Mouse (Mus musculus) megakaryocyte, adult 5-6 weeks (primary cell): Measurements from ENCODE around the gene Tusc2. TPM values are rescaled to one million over a fixed set of nuclear protein-coding genes. Genes with fewer than 3 reads are reported as not detected.
"Not testable (repeated sequence)": the region's sequence is repeated elsewhere in the genome, so short reads cannot be mapped to it uniquely, and the experiment has no call there.

Experiments
- ATAC-seq: 2 replicates; pipeline ENCODE4 v1.8.0; 2016; ENCODE audit warnings: mild to moderate bottlenecking, inconsistent platforms; ENCODE audit not compliant: poor library complexity, severe bottlenecking
- total RNA-seq, 2 experiments: library from RNA; stranded (forward) in 1 of 2; stranded (reverse) in 1 of 2; fragments of 153-499, 151-499 nt in 1 of 2; fragments of 221-1000, 200-1000 nt in 1 of 2; gene quantifications; 2 replicates each; pipeline versions ENCODE4 v1.2.3 to v1.2.4; 2015 to 2017

Gene Tusc2
- total RNA-seq, 2 experiments from 2014 or later = 10.8 to 12.2 TPM

DNA sequence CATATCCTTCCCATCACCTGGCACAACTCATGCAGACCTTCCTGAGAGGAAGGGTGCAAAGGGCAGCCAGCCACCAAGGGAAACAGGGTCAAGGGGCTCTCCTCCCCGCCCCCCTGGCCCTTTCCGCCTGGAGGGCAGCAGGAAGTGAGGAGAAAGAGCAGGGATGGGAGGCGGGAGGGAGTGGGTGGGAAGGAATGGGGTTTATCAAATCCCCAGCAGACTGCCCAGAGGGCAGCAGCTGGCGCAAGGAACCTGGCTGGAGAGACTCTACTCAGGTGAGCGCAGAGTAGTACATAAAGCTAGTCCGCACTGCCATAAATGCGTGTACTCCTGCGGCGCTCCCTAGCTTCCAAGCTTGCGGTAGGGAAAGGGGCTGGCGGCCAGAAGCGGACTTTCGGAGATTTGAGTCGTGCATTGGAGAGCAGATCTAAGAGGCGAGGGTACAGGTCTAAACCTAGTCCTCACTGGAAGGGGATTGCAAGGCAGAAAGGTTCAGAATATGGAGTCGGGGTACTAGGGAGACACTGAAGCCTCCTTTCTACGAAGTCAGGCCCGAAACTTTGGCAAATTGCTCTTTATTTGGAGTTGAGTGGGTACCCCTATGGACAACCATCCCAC, 4.8 kb downstream of the Tusc2 start, which contains the start of gene Hyal2:
TSS of gene Hyal2 (plus strand) at position 244 of the 618 bp plus-strand sequence.
- ATAC-seq = no peak

DNA sequence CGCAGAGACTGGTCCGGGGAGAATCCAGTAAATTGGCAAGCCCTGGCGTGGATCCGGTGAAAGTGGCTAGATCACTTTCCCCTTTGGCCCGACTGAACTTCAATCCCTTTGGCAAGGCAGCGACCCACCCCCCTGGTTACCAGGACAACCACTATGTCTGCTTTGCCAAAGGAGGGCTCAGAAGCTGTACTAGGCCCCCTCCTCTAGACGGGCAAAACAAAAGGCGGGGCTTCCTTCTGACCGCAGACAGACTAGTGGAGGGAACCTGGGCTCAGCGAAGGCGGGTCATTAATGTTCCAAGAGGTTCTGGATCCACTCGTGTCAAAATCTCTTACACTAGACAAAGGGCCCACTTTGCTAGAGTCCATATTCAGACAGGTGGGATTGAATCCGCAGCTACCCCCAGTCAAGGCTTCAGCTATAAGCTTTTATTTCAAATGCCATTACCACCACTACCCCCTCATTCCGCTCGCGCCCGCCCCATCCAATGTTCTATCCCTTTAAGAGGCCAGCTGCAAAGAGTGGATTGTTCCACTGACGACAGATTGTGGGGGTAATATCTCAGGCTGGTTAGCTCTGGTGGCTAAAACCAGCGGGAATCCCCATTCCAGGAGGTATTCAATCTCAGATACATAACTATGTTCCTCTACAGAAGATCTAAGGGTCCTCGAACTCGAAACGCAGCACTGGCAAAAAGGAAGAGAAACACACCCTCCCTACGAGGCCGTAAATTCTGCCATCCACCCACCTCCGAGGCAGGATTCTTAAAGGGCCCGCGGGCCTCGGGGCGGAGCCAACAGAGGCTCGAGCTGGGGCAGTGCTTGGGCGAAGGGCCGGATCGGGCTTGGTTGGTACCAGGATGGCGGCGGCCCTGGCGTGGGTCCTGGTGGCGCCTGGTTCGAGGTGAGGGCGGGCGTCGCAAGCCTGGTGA, 5.5 kb downstream of the Tusc2 start:
- ATAC-seq = peak; percentile 81

DNA sequence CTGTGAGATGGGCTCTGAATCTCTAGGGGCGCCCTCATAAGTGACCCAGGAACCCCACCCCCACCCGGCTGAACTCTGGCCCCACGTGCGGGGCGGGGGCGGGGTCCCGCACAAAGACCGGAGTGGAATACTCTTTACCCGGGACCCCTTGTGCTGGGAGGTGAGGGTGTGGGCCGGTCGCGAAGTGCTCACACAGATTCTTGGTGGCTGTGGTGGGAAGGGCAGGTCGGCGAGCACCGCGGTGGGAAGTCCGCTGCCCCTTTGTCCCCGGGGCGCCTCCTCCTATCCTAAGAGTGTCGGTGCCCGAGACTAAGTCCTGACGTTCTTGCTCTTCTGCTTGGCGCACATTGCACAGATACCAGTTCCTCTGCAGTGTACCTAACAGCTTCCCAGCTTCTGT, 6.2 kb downstream of the Tusc2 start:
- ATAC-seq = peak; percentile 20

DNA sequence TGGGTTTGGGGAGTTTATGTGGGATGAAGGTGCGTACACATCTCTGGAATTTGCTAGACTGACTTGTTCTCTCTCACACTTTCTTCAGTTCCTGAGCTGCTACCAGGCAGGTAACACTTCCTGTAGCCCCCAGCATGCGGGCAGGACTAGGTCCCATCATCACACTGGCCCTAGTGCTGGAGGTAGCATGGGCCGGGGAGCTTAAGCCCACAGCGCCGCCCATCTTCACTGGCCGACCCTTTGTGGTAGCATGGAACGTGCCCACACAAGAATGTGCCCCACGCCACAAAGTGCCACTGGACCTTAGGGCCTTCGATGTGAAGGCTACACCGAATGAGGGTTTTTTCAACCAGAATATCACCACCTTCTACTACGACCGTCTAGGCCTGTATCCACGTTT, 7.0 kb downstream of the Tusc2 start:
- ATAC-seq = no peak

DNA sequence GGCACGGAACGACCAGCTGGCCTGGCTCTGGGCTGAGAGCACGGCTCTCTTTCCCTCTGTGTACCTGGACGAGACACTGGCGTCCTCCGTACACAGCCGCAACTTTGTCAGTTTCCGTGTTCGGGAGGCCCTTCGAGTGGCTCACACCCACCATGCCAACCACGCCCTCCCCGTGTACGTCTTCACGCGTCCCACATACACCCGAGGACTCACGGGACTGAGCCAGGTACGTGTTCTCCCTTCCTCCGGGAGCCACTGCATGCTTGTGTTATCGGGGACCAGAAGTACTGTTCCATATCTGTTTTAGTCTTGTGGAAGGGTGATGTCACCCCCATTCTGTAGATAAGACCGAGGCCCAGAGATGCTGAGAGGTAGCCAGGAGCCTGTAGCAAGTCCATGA, 7.8 kb downstream of the Tusc2 start:
- ATAC-seq = no peak

DNA sequence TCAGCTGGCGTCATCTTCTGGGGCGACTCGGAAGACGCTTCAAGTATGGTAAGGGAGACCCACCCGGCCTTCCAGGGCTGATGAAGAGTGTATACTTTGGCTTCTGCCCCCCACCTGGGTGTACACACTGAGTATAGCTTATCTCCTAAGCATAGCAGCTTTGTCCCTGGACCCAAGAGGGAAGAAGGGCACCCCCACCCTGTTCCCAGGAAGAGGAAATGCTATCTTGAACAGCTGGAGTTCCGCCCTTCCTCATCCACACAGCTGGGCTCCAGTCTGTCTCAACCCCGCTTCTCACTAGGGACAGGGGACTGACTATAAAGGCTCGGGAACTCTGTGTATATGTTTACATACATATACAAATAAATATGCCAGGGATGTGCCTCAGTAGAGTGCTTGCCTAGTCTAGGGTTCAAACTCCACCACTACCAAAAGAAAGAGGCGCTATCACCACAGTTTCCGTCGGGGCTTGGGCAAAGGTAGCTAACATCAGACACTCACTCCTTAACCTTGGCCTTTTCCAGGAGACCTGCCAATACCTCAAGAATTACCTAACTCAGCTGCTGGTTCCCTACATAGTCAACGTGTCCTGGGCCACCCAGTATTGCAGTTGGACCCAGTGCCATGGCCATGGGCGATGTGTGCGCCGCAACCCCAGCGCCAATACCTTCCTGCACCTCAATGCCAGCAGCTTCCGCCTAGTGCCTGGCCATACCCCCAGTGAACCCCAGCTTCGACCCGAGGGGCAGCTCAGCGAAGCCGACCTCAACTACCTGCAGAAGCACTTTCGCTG, 8.7 kb downstream of the Tusc2 start:
- ATAC-seq = no peak

DNA sequence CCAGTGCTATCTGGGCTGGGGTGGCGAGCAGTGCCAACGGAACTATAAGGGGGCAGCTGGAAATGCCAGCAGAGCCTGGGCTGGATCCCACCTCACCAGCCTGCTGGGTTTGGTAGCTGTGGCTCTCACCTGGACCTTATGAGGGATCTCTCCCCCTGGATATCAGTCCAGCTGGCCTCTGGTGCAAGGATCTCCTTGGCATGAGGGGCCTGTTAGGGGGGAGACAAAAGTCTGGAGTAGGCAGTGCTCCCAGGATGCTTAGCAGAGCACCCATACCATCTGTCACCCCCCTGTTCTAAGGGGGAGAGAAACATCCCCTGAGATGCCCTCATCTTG, 9.2 kb downstream of the Tusc2 start:
- ATAC-seq = no peak

DNA sequence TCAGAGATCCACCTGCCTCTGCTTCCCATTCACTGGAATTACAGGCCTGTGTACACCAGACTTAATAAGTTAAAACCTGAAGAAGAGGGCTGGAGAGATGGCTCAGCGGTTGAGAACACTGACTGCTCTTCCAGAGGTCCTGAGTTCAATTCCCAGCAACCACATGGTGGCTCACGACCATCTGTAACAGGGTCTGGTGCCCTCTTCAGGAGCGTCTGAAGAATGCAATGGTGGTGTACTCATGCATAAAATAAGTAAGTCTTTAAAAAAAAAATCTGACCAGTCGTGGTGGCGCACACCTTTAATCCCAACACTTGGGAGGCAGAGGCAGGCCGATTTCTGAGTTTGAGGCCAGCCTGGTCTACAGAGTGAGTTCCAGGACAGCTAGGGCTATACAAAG, 10.7 kb downstream of the Tusc2 start:
- not testable (repeated sequence) for ATAC-seq

DNA sequence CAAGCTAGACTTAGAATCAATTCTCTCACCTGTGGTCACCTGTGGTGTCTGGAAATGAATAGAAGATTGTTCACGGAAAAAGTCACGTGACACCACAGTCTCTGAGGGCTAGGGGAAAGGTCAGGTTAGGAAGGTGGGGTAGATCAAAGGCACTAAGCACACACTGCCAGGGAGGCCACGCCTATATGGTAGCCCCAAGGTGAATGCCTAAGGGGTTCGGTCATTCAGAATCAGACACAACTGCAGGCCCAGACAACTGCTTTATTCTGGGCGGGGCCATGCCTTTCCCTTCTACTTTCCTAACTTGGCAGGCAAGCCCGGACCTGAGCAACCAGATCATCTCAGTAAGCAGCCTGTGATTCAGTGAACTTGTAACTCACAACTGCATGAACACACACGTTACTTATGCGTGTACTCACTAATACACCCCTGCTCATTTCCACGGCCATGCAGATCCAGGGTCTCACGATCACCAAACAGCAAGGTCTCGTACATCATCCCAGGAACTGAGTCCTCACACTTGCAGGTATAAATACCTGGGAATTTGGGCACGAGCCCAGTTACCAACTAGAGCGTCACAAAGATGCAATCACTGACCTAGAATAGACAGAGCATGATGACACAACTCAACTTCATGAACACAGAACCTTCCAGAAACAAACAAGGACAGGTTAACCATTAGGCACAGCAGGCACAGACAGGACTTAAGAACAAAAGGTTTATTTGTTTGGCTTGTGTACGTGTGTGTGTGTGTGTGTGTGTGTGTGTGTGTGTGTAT, 12.7 kb downstream of the Tusc2 start:
- ATAC-seq = no peak

DNA sequence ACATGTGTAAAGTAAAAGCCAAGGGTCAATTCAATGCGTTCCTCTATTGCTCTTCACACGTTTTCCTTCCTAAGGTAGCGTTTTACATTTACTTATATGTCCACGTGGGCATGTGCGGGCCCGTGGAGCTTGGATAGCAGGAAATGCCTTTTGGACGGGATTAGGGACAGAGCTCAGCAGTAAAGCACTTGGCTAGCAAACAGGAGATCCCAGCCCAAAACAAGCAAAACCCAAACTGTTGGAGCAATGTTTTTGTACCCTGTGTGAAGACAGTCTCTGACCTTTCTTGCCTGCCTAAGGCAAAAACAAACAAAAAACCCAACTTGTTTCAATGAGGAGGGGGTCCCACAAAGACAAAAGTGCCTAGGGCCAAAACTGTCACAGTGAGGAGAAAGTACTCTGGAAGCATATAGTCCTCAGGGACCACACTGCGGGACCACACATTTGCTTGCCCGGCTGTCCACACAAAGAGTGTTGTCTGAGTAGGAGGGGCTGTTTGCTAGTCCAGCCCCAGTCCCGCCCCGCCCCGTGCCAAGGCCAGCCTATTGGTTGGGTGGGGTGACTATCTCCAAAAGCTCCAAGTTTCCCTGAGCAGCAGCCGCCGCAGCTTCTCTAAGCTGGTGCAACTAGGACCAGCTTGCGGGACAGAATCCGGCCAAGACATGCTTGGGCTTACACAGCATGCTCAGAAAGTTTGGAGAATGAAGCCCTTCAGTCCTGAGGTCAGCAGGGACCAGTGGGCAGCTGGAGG, 13.5 kb downstream of the Tusc2 start, which contains the start of gene Hyal1:
TSS of gene Hyal1 (plus strand) at position 571 of the 751 bp plus-strand sequence.
- peak; percentile 46 for ATAC-seq

DNA sequence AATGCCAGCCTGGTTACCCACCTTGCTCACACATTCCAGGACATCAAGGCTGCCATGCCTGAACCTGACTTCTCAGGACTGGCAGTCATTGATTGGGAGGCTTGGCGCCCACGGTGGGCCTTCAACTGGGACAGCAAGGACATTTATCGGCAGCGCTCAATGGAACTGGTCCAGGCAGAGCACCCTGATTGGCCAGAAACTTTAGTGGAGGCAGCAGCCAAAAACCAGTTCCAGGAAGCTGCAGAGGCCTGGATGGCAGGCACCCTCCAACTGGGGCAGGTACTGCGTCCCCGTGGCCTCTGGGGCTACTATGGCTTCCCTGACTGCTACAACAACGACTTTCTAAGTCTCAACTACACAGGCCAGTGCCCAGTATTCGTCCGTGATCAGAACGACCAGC, 14.8 kb downstream of the Tusc2 start:
- no peak for ATAC-seq

DNA sequence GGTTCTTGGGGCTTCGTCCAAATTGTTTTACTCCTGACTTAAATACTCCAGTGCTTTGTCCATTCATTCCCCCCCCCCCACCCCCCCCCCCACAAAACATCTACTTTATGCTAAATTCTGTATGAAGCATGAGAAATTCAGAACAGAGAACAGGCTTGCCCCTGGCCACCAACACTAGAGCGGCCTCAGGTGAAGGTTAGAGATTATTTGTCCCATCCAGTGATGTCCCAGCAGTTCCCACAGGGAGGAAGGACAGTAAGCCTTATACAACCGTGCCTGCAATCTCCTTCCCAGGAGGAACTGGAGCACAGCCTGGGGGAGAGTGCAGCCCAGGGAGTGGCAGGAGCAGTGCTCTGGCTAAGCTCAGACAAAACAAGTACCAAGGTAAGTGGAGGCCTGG, 15.5 kb downstream of the Tusc2 start, which contains the start of gene Naa80:
TSS of gene Naa80 (plus strand) at position 301 of the 400 bp plus-strand sequence.
- ATAC-seq = no peak

DNA sequence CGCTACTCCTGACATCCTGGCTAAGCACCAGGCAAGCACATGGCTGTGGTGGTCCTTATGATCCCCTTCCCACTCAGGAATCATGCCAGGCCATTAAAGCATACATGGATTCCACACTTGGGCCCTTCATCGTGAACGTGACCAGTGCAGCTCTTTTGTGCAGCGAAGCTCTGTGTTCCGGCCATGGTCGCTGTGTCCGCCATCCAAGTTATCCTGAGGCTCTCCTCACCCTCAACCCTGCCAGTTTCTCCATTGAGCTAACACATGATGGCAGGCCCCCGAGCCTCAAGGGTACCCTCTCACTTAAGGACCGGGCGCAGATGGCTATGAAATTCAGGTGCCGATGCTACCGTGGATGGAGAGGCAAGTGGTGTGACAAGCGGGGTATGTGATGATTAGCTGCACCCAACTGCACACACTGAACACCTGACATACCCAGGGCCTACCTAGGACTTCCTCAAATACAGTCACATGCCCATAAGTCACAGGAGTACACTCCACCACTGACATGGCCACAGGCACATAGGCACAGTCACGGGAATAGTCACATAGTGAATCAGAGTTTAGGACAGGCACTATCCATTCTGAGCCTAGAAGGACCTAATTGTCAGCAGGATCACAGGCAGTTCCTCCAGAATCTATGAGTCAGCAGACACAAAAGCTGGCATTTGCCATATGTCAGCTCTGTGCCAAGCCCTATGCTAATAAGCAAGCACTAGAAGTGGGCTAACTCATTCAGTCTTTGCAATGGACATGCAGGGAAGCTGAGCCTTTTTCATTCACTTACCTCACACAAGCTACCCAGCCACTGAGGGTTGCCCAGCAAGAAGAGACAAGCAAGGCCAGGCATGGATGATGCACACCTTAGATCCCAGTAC, 16.2 kb downstream of the Tusc2 start:
- no peak for ATAC-seq

DNA sequence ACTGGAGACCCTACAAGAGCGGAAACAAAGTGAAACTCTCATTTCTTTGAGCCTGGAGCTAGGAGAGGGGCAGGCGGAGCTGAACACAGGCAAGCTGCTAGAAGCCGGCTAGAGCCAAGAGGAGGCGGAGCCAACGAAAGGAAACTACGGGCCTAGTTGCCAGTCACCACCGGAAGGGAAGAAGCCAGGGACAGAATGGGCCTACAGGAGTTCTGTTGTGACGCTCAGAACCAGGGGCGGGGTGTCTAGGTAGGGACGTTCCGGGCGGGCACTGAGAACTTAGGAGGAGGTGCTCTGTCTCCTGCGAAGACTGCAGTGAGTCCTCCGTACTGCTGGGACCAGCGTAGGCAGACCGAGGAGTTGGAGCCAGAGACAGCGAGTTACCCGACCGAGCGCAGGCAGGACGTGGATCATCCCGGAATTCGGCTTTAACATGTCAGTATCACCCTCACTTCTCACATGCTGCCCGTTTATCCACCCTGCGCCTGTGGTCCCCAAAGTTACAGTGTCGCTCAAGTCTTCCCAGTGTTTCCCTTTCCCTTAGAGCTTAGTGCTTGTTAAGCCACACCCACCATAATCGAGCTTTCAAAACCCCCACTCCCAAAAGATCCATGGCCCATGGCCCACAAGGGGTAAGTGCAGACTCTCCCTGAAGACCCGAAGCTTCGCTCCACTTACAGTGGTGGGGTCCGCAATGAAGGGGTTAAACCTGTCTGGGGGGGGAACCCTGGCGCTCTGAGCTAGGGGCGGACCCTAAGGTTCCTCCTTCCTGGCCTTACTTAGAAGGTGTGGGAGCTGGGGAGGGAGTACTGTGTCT, 17.7 kb downstream of the Tusc2 start, which contains the start of gene Hyal3:
TSS of gene Hyal3 (plus strand) at position 318 of the 817 bp plus-strand sequence.
- ATAC-seq = peak; percentile 77

DNA sequence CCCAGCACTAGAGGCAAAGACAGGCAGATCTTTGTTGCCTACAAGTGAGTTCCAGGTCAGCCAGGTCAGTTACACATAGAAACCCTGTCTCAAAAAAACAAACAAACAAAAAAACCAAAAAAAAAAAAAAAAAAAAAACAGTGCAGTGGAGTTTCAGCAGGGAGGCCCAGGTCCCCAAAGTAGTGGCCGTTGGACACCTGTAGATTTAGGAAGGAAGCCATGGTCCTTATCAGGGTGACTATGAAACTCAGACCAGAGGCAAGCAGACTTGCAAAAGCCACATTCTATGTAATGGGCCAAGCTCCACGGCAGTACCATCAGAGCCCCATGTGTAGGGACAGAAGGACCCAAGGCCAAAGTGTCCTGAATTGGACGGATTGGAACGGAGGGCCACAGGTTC, 18.5 kb downstream of the Tusc2 start:
- no peak for ATAC-seq

DNA sequence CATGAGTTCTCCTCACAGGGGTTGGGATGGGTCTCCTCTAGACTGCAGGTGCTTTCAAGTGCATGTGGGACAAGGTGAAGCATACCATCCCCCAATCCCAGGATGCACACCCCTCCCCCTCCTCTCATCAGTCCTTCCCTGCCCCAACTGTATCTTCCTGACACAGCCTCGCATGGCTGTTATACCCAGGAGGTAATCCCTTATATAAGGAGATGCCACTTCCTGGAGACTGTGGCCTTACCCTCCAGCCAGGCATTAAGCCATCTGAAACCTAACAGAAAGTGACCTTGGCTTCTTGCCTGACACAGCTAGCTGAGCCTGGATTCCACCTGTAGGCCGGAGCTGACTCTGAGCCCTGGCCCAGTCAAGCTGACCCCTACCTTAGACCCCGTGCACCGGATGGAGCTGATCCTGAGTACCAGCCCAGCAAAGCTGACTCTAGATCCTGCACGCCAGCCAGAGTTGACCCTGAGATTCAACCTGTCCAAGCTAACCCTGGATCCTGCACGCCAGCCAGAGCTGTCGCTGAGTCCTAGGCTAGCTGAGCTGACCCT, 19.5 kb downstream of the Tusc2 start:
- no peak for ATAC-seq

DNA sequence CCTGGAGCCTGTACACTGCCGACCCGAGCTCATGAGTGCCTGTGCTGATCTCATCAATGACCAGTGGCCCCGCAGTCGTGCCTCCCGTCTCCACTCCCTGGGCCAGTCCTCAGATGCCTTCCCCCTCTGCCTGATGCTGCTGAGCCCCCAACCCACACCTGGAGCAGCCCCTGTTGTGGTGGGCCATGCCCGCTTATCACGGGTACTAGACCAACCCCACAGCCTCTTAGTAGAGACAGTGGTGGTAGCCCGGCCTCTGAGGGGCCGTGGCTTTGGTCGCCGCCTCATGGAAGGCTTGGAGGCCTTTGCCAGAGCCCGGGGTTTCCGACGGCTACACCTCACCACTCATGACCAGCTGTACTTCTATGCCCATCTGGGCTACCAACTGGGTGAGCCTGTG, 20.1 kb downstream of the Tusc2 start:
- no peak for ATAC-seq

DNA sequence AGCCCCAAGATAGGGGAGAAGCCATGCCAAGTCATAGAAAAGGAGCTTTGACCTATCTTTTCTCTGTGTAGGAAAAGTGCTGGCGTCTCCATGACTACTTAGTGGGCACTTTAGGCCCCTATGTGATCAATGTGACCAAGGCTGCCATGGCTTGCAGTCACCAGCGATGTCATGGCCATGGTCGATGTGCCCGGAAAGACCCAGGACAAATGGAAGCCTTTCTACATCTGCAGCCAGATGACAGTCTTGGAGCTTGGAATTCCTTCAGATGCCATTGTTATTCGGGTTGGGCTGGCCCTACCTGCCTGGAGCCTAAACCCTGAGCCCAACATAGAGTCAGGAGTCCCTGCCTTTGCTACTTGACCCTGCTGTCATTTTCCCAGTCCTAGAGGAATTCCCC, 23.4 kb downstream of the Tusc2 start:
- ATAC-seq = no peak
